Mouse (Mus musculus) stomach, embryonic 14.5 days (tissue): ENCODE results near the gene Shcbp1. TPM values are rescaled to one million over a fixed set of nuclear protein-coding genes. Genes with fewer than 3 reads are reported as not detected.

Source experiments
- ATAC-seq: fragments of 200-750 bp; cut with Nextera tagmentation; 2 replicates; pipeline ENCODE4 v1.8.0; 2017; ENCODE audit warnings: low read depth, moderate TSS enrichment; ENCODE audit not compliant: insufficient number of reproducible peaks, insufficient read depth, low FRiP score
- H3K27ac ChIP-seq: fragments of 300-500 bp; sonication (generic); 2 replicates; pipeline ENCODE4 v1.5.1; 2014; ENCODE audit warnings: mild to moderate bottlenecking, low read length, moderate library complexity, mixed read lengths
- H3K27me3 ChIP-seq: fragments of 300-500 bp; sonication (generic); 2 replicates; pipeline ENCODE4 v1.6.1; 2014; ENCODE audit warnings: low read length, control low read depth, mixed read lengths; ENCODE audit not compliant: control insufficient read depth, insufficient read depth
- H3K36me3 ChIP-seq: fragments of 300-500 bp; sonication (generic); 2 replicates; pipeline ENCODE4 v1.6.1; 2014; ENCODE audit warnings: mild to moderate bottlenecking, control low read depth, low read length, moderate library complexity, mixed read lengths; ENCODE audit not compliant: control insufficient read depth, insufficient read depth
- H3K4me1 ChIP-seq: fragments of 300-500 bp; sonication (generic); 2 replicates; pipeline ENCODE4 v1.6.1; 2014; ENCODE audit warnings: low read length, control low read depth, mixed read lengths; ENCODE audit not compliant: control insufficient read depth, insufficient read depth
- H3K4me2 ChIP-seq: fragments of 300-500 bp; sonication (generic); replicated peaks from 2 replicates; pipeline ENCODE4 v1.6.1; 2014; ENCODE audit warnings: low read depth, low read length, control low read depth
- H3K4me3 ChIP-seq: fragments of 300-500 bp; sonication (generic); 2 replicates; pipeline ENCODE4 v1.5.1; 2014; ENCODE audit warnings: low read depth, low read length, control low read depth
- H3K9ac ChIP-seq: fragments of 300-500 bp; sonication (generic); replicated peaks from 2 replicates; pipeline ENCODE4 v1.6.1; 2014; ENCODE audit warnings: low read depth, mild to moderate bottlenecking, control low read depth, low read length, moderate library complexity, mixed read lengths
- H3K9me3 ChIP-seq: fragments of 300-500 bp; sonication (generic); 2 replicates; pipeline ENCODE4 v1.6.1; 2016; ENCODE audit warnings: low read depth, low read length, control low read depth; ENCODE audit not compliant: control insufficient read depth
- WGBS: fragments of 180-500 bp; shearing (Covaris S2); extraction: QIAGEN DNeasy Blood & Tissue Kit; methylation state at CpG from one replicate; pipeline ENCODE4 v1.1.7; 2014; 5-methylcytosine and 5-hydroxymethylcytosine counted together
- polyA plus RNA-seq: library from polyadenylated mRNA; unstranded; fragments of >200 nt; fragmentation: Nextera tagmentation; extraction: Ambion mirVana; gene quantifications from 2 replicates; pipeline ENCODE4 v1.2.1, GENCODE M21; 2014

The Shcbp1 gene
- polyA plus RNA-seq, result 70.4 and 70.6 TPM in 2 replicates

DNA sequence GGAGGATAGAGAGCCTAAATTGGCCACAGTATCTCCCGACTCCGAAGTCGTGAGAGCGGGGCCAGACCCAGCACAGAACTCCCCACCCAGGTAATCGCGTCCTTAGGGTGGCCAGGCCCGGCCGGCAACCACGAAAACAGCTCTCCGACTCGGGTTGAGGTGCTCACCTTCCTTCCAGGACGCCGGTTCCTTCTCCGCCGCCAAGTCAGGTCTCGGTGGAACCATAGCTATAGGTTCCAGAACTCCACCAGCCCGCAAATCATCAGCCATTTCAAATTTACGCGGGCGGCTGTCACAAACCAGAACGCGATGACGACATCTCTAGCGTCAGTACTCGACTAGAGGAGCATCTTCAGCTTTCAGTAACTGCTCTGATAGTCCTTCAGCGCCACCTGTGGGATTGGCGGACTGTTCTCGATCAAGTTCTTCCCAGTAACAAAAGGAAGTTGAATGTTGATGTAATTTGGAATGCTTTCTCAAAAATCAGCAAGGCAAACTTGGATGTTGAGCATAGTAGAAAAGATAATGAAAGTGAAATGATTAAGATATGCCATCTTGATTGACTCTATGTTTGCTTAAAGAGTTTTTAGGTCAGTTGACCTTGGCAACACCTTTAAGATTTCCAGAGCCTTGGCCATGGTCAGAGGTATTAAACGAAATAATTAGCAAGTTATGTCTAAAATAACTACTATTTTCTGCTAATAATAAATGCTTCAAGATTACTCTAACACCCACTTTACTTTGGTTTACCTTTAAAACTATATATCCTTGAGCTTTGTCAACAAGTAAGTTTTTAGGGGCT lies at the start of gene Shcbp1:
Gene Shcbp1 (minus strand): TSS at position 314 of the 802 bp plus-strand sequence.
- Histone ChIP-seq H3K36me3 (no peaks in the 10 kb centered on the region), H3K9me3 (no peaks in the 10 kb centered on the region), H3K27me3 (no peaks in the 10 kb centered on the region), H3K27ac (no peak within 1 kb of the TSS), H3K4me1 (0 out of 2 replicates have a peak, but pooled peaks cover 4% of the 10 kb centered on the region), H3K4me3 (peak within 1 kb of the TSS; percentile 87), H3K4me2 (peak within 1 kb of the TSS; percentile 66), H3K9ac (peak within 1 kb of the TSS; percentile 50)
- ATAC-seq, result peak; percentile 94
- 5% methylated on average over 29 of the region's 29 CpGs for WGBS

DNA sequence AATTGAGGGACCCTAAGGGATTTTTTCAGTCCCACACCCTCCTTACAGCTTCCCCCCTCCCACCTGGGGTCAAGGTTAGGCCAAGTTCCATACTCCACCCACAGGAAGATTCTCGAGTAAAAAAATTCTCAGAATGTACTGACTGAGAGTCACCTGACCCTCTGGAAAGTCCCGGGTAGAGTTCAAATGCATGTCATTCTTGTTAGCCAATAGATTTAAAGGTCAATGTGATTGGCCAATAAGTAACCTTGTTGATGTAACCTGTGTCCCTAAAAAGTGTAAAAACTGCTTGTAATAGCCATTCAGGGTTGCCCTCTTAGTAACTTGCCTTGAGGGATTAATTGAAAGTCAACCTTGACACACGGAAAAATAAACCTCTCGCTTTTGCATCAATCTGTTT lies 29.5 kb upstream of the Shcbp1 start:
- H3K27ac ChIP-seq, result no peak overlapping the region
- no peak overlapping the region for H3K4me3 ChIP-seq
- H3K4me2 ChIP-seq, result no peak overlapping the region
- H3K4me1 ChIP-seq, result no peaks in the 10 kb centered on the region
- no peak for ATAC-seq
- no peaks in the 10 kb centered on the region for H3K27me3 ChIP-seq
- no peaks in the 10 kb centered on the region for H3K9me3 ChIP-seq
- H3K9ac ChIP-seq, result no peak overlapping the region
- no peaks in the 10 kb centered on the region for H3K36me3 ChIP-seq
- 87% methylated on average over 4 of the region's 4 CpGs for WGBS

DNA sequence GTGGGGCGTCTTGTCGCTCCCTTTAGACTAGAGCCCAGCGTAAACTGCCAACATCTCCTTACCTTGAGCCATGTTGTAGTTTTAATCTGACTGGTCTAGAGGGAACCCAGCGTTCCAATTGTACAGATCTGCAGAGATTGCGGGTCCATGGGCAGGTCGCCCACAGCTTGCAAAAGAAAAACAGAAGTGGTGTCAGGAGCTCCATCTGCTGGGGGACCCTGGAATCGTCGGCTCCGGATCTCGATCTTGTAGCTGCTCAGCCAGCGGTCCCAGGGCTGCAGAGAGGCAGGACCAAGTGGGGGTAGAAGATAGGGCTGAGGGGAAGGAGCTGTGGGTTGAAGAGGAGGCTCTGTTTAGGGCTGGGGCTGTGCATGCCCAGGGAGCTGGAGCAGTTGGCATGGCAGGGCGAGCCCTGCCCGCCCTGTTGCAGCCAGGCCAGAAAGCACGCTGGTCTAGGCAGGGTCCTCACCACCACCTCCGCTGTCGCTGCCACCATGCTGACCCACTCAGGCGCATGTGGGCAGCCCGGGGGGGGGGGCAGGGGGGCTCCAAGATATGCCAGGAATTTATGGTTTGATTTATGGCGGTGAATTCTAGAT lies 21.3 kb upstream of the Shcbp1 start:
- no peak for ATAC-seq
- no peaks in the 10 kb centered on the region for H3K27me3 ChIP-seq
- 50% methylated on average over 19 of the region's 19 CpGs for WGBS

DNA sequence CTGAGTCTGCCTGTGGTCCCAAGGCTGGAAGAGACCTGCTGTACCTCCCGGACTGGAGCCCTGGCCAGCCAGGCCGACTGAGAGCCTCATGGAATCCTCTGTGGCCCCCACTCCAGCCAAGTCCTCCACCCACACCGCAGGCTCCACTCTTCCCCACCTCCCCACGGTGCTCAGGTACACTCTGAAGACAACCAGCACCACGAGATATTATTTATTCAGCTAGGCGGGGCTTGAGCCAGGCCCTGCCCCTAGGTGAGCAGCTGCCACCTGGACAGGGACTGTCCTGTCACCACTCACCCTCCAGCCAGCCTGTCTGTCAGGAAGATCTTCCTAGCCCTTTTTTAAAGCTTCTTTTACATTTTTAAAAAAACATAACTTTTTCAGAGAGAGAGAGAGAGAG lies 1.1 kb downstream of the Shcbp1 start:
- Histone ChIP-seq H3K27ac (no peak overlapping the region), H3K9ac (0 out of 2 replicates have a peak overlapping the region, but pooled peaks have one; percentile 21), H3K9me3 (no peaks in the 10 kb centered on the region), H3K4me1 (0 out of 2 replicates have a peak, but pooled peaks cover 4% of the 10 kb centered on the region), H3K4me2 (peak overlapping the region; percentile 66), H3K36me3 (no peaks in the 10 kb centered on the region), H3K4me3 (peak overlapping the region; percentile 87), H3K27me3 (no peaks in the 10 kb centered on the region)
- no peak; the same call in 1 of the 2 replicates for ATAC-seq
- WGBS, result 61% methylated on average over 6 of the region's 6 CpGs

More for the DNA sequence above, 21.3 kb upstream of the Shcbp1 start:
- no peaks in the 10 kb centered on the region for H3K4me1 ChIP-seq
- no peak overlapping the region for H3K4me3 ChIP-seq
- no peak overlapping the region for H3K27ac ChIP-seq
- no peaks in the 10 kb centered on the region for H3K36me3 ChIP-seq
- no peak overlapping the region for H3K4me2 ChIP-seq
- no peaks in the 10 kb centered on the region for H3K9me3 ChIP-seq
- H3K9ac ChIP-seq, result no peak overlapping the region

DNA sequence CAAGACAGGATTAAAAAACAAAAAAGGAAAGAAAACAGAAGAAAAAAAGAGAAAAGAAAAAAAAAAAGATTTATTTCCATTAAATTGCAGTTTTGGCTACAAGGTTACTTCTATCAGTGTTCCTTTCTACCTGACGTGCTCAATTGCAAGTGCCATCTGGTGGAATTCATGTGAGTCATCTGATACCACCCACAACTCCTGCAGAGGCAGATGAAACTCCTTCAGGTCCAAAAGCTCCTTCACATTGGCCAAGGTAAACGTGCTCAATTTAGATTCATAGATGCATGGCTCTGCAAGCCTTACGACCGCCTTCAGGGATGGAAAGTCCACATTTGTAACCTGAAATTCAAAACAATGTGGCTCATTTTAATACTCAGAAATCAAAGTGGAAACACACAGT lies 14.6 kb downstream of the Shcbp1 start:
- H3K9ac ChIP-seq, result no peak overlapping the region
- WGBS, result 88% methylated on average over 4 of the region's 4 CpGs
- H3K9me3 ChIP-seq, result no peaks in the 10 kb centered on the region
- no peak for ATAC-seq
- no peak overlapping the region for H3K4me2 ChIP-seq
- no peak overlapping the region for H3K4me3 ChIP-seq
- H3K27ac ChIP-seq, result no peak overlapping the region
- no peaks in the 10 kb centered on the region for H3K27me3 ChIP-seq
- no peaks in the 10 kb centered on the region for H3K36me3 ChIP-seq
- no peaks in the 10 kb centered on the region for H3K4me1 ChIP-seq

DNA sequence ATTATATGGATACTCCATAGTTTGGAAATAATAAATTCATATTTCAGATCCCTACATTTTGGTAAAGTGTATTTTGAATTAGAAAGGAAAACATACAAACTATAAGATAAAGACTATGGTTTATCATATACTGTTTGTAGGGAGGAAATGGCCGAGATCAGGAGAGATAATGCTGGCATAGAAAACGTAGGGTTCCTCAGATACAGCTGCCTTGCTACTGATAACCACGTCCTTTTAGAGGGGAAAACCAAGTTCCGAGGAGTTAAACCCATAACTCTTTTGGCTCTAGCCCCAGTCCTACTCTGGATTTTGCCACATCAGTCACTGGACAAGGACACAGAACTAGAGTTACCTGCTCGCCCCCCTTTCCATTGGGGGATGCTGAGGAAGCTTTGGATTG lies 26.3 kb downstream of the Shcbp1 start:
- H3K36me3 ChIP-seq, result no peaks in the 10 kb centered on the region
- no peak overlapping the region for H3K4me3 ChIP-seq
- 81% methylated on average over 5 of the region's 5 CpGs for WGBS
- no peaks in the 10 kb centered on the region for H3K27me3 ChIP-seq
- no peaks in the 10 kb centered on the region for H3K9me3 ChIP-seq
- H3K4me1 ChIP-seq, result no peaks in the 10 kb centered on the region
- no peak for ATAC-seq
- H3K4me2 ChIP-seq, result no peak overlapping the region
- no peak overlapping the region for H3K9ac ChIP-seq
- no peak overlapping the region for H3K27ac ChIP-seq

DNA sequence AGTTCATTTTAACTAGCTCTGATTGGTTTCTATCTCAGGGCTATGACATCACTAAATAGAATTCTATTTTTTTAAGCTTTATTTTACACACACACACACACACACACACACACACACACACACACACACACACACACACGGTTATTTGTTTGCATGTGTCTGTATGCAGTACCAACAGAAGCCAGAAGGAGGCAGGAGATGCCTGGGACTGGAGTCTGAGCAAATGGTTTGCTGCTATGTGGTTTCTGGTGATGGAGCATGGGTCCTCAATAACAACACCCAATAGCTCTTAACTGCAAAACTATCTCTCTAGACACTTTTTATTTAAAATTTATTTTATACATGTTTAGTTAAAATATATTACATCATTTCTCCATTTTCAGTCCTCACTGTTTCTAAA lies 48.4 kb downstream of the Shcbp1 start:
- H3K4me1 ChIP-seq, result no peaks in the 10 kb centered on the region
- no peak for ATAC-seq
- H3K27me3 ChIP-seq, result no peaks in the 10 kb centered on the region
- 78% methylated on average over 1 of the region's 1 CpGs for WGBS
- H3K4me3 ChIP-seq, result no peak overlapping the region
- no peak overlapping the region for H3K9ac ChIP-seq
- 0 out of 2 replicates have a peak, but pooled peaks cover 3% of the 10 kb centered on the region for H3K9me3 ChIP-seq
- H3K36me3 ChIP-seq, result peaks cover 2% of the 10 kb centered on the region; the same call in 1 of the 2 replicates
- no peak overlapping the region for H3K27ac ChIP-seq
- H3K4me2 ChIP-seq, result no peak overlapping the region

DNA sequence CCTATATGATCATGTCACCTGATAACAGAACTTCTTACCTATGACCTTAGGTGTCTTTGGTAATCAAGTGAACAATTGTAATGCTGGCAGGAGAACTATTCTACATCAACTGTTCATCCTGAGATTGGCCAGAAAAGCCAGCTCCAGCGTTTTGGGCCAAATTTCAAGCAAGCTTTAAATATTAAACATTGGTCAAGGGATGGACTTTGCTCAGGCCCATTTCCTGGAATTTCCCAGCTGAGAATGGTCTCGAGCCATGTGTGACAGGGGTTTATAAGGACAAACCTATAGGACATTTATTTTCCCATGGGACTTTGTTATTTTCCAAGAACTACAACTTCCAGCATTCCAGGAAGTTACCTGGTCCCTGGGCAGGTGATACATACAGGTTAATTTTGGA lies 63.8 kb downstream of the Shcbp1 start:
- H3K4me2 ChIP-seq, result no peak overlapping the region
- H3K4me1 ChIP-seq, result no peaks in the 10 kb centered on the region
- no peak overlapping the region for H3K9ac ChIP-seq
- no peaks in the 10 kb centered on the region for H3K27me3 ChIP-seq
- H3K27ac ChIP-seq, result no peak overlapping the region
- ATAC-seq, result no peak
- H3K4me3 ChIP-seq, result no peak overlapping the region
- no peaks in the 10 kb centered on the region for H3K36me3 ChIP-seq
- no peaks in the 10 kb centered on the region for H3K9me3 ChIP-seq
- 62% methylated on average over 2 of the region's 2 CpGs for WGBS
